Mouse (Mus musculus) spleen, postnatal 14 days (tissue): ENCODE measurements at regions not wholly inside any gene's neighbourhood (a gene's known extent, or its start where the extent isn't known, plus 50 kb on each side); places are given as distances from the start of the nearest gene placed in this dataset.

Experiments used
- DNase-seq, 2 experiments: peaks; one replicate each; pipeline ENCODE4 v3.0.0; 2021 to 2022; ENCODE audit warnings: low spot score in 2 of 2

GRCm38 (mm10) chr8:40186715-40187583 is 487.9 kb upstream of the Adam24 start:
- DNase-seq: no peak

GRCm38 (mm10) chr8:40187584-40187934 is 487.3 kb upstream of the Adam24 start:
- no peak for DNase-seq

- DNase-seq: no peak
Observed at GRCm38 (mm10) chr8:40192266-40192665, 482.6 kb upstream of the Adam24 start.

DNA sequence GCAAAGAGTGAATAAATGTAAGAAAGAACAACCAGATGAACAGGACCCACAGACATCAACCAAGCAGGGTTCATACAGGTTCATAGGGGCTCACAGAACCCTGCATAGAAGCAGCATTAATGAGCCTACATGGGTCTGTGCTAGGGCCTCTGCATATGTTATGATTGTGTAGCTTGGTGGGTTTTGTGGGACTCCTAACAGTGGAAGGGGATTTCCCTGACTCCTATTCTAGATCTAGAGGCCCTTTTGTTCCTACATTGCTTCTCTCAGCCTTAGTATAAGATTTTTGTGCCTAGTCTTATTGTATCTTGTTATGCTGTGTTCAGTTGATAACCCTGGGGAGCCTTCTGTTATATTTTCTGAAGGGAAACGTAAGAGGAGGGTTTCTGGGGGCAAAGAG is 481.7 kb upstream of the Adam24 start:
- no peak for DNase-seq

DNA sequence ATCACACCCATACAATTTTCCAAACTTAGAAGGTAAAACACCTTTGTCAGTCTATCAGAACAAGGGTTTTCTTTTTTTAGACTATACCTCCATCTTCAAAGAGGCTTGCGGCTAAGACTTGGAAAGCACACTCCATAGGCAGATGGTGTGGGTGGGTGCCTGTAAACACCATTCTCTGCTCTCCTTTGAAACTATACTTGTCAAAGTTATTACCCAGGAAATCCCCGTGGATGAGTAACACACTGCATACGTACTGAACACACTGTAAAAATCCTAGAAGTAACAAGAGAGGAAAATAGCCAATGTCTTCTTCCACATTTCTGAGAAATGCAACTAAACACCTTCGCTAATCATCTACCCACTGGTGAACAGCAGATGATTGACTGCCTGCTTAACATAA is 464.0 kb upstream of the Adam24 start:
- no peak for DNase-seq

GRCm38 (mm10) chr8:40223521-40223920 is 451.4 kb upstream of the Adam24 start:
- no peak for DNase-seq

DNA sequence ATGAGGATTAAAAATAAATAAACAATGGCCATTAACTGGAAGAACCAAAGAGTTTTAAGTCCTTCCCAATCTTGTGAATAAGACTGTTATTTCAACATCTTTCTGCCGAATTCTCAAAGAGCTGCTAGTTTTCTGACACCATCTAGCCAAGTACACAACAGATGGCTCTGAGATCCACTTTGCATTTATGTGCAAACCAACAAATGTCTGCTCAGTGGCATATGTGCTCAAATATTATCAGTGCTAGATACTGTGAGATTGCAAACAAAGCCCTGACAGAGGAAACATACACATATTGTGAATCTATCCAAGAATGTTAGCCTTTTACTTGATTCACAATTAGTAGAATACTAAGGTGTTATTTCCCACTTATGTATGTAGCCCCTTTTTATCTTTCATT is 447.6 kb upstream of the Adam24 start:
- DNase-seq: no peak
